Mouse (Mus musculus): ENCODE measurements around the gene Ces1d. TPM values are rescaled to one million over a fixed set of nuclear protein-coding genes. Genes with fewer than 3 reads are reported as not detected.
"Not testable (repeated sequence)": the region's sequence is repeated elsewhere in the genome, so short reads cannot be mapped to it uniquely, and the experiment has no call there.

The Ces1d gene
- total RNA-seq (2021): not detected

- no peak for DNase-seq (ENCODE audit: low spot score in 2 of 2)
- intact Hi-C loops (cut with DNase I): no loop called here
These were observed at the start of gene Ces1d for GRCm38 (mm10) chr8:93197685-93198525. Ces1d (minus strand) TSS chr8:93197838.

GRCm38 (mm10) chr8:93246057-93246456 lies 48.4 kb upstream of the Ces1d start:
- intact Hi-C loops (cut with DNase I): no loop called here
- DNase-seq (ENCODE audit: low spot score in 2 of 2): no peak

DNA sequence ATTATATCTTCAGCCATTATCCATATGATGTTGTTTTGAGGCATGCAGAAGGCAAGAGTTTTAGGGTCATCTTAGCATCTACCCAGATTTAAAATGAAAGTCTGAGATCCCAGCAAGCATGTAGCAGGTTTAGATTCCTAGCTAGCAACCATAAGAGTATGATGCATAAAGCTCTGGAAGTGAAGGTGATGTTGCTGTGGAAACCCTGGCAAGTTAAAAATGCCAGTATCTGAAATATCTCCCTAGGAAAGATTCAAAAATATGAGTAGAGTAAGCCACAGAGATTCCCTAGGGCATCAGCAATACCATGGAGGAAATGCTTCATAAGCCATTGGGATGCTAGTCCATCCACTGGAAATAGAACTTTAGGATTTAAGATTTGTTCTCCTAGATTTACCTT lies 42.2 kb upstream of the Ces1d start:
- DNase-seq (ENCODE audit: low spot score in 2 of 2): no peak
- intact Hi-C loops (cut with DNase I): no loop called here

GRCm38 (mm10) chr8:93235681-93236080 lies 38.0 kb upstream of the Ces1d start:
- DNase-seq (ENCODE audit: low spot score in 2 of 2): no peak
- intact Hi-C loops (cut with DNase I): no loop called here

GRCm38 (mm10) chr8:93234706-93235105 lies 37.1 kb upstream of the Ces1d start:
- DNase-seq (ENCODE audit: low spot score in 2 of 2): no peak
- intact Hi-C loops (cut with DNase I): no loop called here

DNA sequence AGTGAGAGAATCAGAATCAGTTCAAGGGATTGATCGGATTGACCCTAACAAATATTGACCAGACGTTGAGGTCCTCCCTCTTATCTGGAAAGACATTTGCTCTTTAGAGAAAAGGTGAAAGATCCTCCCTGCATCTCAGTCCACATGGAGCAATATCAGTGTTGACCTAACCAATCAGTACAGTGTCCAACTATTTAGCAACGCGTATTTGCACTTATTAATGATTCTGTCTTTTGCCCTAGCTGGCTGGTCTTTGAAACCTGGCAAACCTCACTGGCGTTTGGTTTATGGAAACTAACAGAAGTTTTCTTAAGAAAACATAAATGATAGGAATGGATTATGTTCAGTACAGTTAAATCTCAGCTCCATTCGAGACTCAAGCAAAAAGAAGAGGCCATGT lies 36.4 kb upstream of the Ces1d start:
- intact Hi-C loops (cut with DNase I): no loop called here
- no peak for DNase-seq (ENCODE audit: low spot score in 2 of 2)

DNA sequence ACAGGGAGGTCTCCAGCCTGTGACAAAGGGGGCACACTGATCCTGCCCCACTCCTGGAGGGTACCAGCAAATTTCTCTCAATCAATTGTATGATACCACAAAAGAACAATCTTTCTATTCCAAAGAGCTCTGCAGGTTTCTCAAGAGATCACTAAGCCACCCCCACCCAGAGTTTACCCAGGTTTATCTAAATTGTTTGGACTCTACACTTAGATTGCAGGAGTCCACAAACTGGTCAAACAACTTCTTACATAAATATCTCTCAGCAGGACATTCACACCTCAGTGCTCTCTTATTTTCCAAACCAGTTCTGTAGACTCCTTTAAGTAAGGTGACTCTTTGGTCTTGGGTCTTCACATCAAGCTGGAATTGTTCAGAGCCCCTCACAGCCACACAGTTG lies 31.8 kb upstream of the Ces1d start, which contains the start of gene Ces1e:
Gene Ces1e, minus strand, starts transcription at position 174 of the 400 bp plus-strand sequence.
- intact Hi-C loops (cut with DNase I): no loop called here
- DNase-seq (ENCODE audit: low spot score in 2 of 2): no peak

DNA sequence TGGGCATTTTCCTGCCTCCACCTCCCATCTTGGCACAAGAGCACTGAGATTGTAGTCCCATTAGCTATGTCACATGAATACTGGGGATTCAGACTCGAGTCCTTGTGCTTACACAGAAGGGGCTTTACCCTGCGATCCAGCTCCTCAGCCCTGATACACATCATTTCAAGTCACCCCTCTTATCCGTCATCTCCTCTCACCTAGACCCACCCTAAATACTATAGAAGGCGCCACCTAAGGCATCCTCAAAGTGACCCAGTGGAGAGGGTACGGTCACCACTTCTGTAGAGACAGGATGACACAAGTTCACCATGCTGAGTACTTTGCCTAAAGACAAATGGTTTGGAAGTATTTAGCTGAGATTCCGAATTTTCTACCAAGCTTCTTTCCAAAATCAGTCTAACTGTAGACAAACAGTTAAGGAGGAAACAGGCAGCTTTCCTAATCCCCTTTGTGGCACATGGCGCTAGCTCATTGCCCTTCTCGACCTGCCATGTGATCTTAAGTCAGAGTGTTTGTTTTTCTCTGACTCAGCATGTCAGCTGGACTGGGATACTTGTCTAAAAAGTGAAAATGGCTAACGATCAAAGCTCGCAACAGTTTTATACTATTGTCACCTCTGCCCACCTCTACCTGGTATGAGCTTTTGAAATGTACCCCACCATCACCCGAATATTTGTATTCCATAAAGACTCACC lies 31.2 kb upstream of the Ces1d start:
- DNase-seq (ENCODE audit: low spot score in 2 of 2): no peak
- intact Hi-C loops (cut with DNase I): no loop called here

GRCm38 (mm10) chr8:93226471-93226870 lies 28.8 kb upstream of the Ces1d start:
- DNase-seq (ENCODE audit: low spot score in 2 of 2); intact Hi-C loops (cut with DNase I): not testable (repeated sequence)

DNA sequence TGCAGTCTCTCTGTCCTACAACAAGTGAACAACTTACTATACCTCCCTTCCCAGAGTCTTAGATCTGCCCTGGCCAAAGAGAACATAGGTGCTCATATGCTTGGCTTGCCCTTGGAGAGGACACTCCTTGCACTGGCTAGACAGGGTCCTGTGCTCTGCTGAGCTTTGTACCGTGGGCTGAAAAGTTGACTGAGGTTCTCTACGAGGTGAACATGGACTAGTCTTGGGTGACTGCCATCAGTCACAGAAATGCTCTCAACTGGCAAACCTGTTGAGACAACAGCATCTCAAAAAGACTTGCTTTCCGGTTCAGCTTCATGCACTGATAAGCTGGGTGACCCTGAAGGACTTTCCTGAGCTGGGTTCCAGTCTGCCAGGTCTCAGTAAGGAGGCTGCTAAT lies 24.3 kb upstream of the Ces1d start:
- intact Hi-C loops (cut with DNase I): no loop called here
- no peak for DNase-seq (ENCODE audit: low spot score in 2 of 2)

DNA sequence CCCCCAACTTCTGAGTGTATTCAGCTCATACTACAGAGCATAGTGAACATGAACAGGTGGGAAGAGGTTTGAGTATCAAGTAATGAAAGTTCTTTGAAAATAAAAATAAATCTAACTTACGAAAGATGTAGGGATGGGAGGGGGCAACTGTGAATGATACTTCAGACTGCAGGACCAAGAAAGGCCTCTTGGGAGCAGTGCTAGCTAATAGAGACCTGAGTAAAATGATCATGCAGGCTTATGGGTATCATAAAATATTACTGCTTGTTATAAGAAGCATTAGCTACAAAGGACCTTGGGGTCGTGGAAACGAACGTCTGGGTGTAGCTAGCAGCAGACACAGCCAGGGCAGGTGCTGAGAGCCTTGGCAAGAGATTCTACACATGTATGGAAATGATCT lies 20.2 kb upstream of the Ces1d start:
- intact Hi-C loops (cut with DNase I): loop anchor here (10.0 kb wide), 1 partner anchor 177 kb away; no protein-coding TSS in a partner anchor
- no peak for DNase-seq (ENCODE audit: low spot score in 2 of 2)

- intact Hi-C loops (cut with DNase I): loop anchor here (10.0 kb wide), 1 partner anchor 177 kb away; no protein-coding TSS in a partner anchor
These were observed 19.7 kb upstream of the Ces1d start for GRCm38 (mm10) chr8:93217375-93217774.

DNA sequence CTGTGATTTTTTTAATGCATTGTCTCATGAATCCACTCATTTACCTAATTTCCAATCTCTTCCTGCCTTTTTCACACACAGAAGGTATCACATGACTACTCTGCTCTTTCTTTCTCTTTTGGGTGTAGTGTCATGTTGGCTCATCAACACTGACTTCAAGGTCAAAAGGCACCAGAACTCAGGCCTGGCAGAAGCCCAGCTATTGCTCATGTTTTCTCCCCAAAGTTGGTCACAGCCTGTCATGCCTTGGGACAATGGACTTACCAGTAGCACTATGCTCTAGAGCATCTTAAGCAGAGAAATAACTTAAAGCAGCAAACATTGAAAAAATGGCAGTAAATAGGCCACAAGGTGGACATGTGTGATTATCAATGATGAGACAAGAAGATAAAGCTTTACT lies 13.5 kb upstream of the Ces1d start:
- no peak for DNase-seq (ENCODE audit: low spot score in 2 of 2)
- intact Hi-C loops (cut with DNase I): loop anchor here (10.0 kb wide), 1 partner anchor 184 kb away; no protein-coding TSS in a partner anchor

More at GRCm38 (mm10) chr8:93217375-93217774, 19.7 kb upstream of the Ces1d start:
- DNase-seq (ENCODE audit: low spot score in 2 of 2): no peak

DNA sequence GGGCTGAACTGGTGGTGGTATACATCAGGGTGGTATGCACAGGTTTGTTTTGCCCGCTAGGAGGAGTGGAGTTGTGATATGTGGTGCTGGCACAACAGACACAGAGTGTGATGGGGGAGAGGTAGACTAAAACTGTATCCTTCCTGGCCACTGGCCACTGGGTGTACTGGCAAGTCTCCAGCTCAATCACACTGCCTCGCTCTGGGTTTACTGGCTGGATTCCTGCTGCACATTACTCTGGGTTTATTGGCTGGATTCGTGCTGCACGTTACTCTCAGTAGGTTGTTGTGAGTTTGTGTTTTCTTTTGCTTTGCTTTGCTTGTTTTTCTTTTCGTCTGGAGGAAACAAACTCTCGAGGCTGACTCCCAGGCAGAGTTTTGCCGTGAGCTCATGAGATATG lies 1.5 kb upstream of the Ces1d start:
- intact Hi-C loops (cut with DNase I); DNase-seq (ENCODE audit: low spot score in 2 of 2): not testable (repeated sequence)

- DNase-seq (ENCODE audit: low spot score in 2 of 2): no peak
- intact Hi-C loops (cut with DNase I): no loop called here
These were observed 1.2 kb downstream of the Ces1d start for GRCm38 (mm10) chr8:93196436-93196835.

DNA sequence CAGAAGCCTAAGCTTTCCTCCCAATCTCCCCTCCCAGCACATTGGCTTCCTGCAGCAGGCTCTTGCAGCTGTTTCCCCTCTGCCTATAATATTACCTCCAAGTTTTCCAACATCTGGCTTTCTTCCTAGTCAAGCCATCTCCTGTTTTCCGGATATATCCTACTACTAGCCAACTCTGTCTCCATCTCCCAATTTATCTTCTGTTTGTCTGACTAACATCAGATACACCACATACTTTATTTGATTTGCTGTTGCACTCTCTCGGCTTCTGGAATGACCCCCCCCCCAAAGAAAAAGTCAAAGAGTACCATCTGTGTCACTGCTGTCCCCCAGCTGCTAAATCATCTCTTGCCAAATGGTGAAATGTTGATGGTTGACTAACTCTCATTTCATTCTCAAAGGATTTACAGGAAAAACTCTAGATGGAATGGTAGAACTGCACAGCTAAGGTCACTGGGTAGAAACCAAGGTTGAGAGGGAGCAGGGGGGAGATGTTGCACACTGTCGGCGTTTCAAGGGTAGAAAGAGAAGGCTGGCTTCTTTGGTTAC lies 17.0 kb downstream of the Ces1d start:
- intact Hi-C loops (cut with DNase I): no loop called here
- no peak for DNase-seq (ENCODE audit: low spot score in 2 of 2)

DNA sequence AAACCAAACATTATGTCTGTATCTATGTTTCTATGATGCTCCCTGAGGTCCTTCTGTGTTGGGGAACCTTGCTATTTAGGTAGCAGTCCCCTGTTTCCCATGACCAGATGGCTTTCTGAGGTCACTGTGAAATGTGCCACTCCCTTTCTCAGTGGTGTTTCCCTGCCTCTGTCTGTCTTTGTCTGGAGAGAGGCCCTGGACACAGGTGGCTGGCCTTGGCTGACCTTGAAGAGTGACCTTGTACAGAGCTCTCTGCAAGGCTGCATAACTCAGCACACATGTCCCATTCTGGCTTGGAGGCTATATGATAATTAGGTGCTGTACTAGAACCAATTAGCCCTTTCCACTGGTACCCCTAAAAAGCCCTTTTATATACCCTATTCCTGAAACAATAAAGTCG lies 21.0 kb downstream of the Ces1d start:
- intact Hi-C loops (cut with DNase I): no loop called here

GRCm38 (mm10) chr8:93174554-93174953 lies 23.1 kb downstream of the Ces1d start:
- no peak for DNase-seq (ENCODE audit: low spot score in 2 of 2)
- intact Hi-C loops (cut with DNase I): no loop called here

More for the DNA sequence above, 21.0 kb downstream of the Ces1d start:
- no peak for DNase-seq (ENCODE audit: low spot score in 2 of 2)

GRCm38 (mm10) chr8:93171846-93172590 lies 25.6 kb downstream of the Ces1d start:
- no peak for DNase-seq (ENCODE audit: low spot score in 2 of 2)
- intact Hi-C loops (cut with DNase I): no loop called here

DNA sequence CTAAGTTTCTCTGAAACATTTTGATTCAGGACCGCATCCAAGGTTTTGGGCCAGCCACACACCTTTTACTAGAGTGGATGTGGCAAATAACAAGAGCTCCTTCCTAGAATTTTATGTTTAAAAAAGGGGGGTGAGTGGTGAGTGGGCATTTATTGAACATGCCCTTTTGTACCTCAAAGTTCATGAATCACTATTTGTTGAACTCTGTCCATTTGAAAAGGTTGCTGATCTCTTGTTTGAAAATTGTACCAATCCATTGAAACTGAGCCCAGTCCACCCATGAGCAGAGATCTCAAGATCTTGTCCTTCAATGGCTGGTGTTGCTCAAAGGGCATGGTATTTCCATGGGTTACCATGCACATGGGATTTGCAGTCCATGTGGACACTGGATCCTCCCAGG lies 34.3 kb downstream of the Ces1d start:
- intact Hi-C loops (cut with DNase I): no loop called here
- DNase-seq (ENCODE audit: low spot score in 2 of 2): no peak

Data from left cerebral cortex, postnatal 36 days (tissue).